In the genomic region with DNA sequence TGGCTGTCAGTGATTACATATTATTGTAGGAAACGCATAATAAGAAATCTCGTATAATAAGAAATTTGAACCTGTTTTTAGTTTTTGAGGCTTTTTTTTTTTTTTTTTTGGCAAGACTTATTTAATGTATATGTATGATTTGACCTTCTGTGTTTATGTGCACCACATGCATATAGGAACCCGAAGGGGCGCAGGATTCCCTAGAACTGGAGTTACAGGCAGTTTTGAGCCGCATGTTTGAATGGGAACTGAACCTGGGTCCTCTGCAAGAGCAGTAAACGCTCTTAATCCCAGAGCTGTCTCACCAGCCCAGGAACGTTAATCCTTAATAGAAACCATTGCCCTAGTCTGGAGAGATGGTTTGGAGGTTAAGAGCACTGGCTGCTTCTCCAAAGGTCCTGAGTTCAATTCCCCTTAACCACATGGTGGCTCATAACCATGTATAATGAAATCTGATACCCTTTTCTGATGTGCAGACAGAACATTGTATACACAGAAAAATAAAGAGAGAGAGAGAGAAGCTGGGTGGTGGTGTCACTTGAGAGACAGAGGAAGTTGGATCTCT, we compare ENCODE assay signal across 8 mouse cellular contexts. TPM values are rescaled to one million over a fixed set of nuclear protein-coding genes. Genes with fewer than 3 reads are reported as not detected.
A peak's percentile ranks its signal among the peaks of the same experiment; 100 is the strongest.
DNase-seq lines count a peak whose midpoint lies in the region; ATAC-seq lines count a peak whose summit lies in the region.

No protein-coding gene starts in this region.

- H3K9me3 ChIP-seq in lung, embryonic 15.5 days: no peaks in the 10 kb centered on the region
- no peaks in the 10 kb centered on the region for H3K9me3 ChIP-seq in embryonic facial prominence, embryonic 11.5 days (replicated peaks; ENCODE audit: control insufficient read depth, low read length)
- no peaks in the 10 kb centered on the region for H3K9me3 ChIP-seq in limb, embryonic 10.5 days (replicated peaks)

- peaks cover 18% of the 10 kb centered on the region for H3K4me1 ChIP-seq in lung, embryonic 15.5 days
- no peaks in the 10 kb centered on the region for H3K4me1 ChIP-seq in embryonic facial prominence, embryonic 11.5 days (ENCODE audit: control insufficient read depth, insufficient read depth, low read length)
- peaks cover 14% of the 10 kb centered on the region for H3K4me1 ChIP-seq in limb, embryonic 10.5 days

- no peak for ATAC-seq in lung, embryonic 15.5 days (ENCODE audit: borderline replicate concordance, extremely low read depth, low FRiP score, low TSS enrichment)
- no peak for ATAC-seq in embryonic facial prominence, embryonic 11.5 days (replicated peaks; ENCODE audit: insufficient number of reproducible peaks, low FRiP score, low TSS enrichment, low read depth)

- H3K4me3 ChIP-seq in lung, embryonic 15.5 days: peak overlapping the region; percentile 87
- peak overlapping the region; percentile 63 for H3K4me3 ChIP-seq in embryonic facial prominence, embryonic 11.5 days (ENCODE audit: low read depth, low read length)
- H3K4me3 ChIP-seq in limb, embryonic 10.5 days: peak overlapping the region; percentile 91

- no peak overlapping the region for H3K27ac ChIP-seq in lung, embryonic 15.5 days
- peak overlapping the region; percentile 35; the same call in 1 of the 2 replicates for H3K27ac ChIP-seq in embryonic facial prominence, embryonic 11.5 days (replicated peaks; ENCODE audit: low read depth, low read length)
- H3K27ac ChIP-seq in limb, embryonic 10.5 days: peak overlapping the region; percentile 90

- no peaks in the 10 kb centered on the region for H3K27me3 ChIP-seq in lung, embryonic 15.5 days
- no peaks in the 10 kb centered on the region for H3K27me3 ChIP-seq in embryonic facial prominence, embryonic 11.5 days (ENCODE audit: control insufficient read depth, insufficient read depth, low read length)
- no peaks in the 10 kb centered on the region for H3K27me3 ChIP-seq in limb, embryonic 10.5 days (ENCODE audit: low read depth, poor library complexity, severe bottlenecking)

- no peak for DNase-seq in lung, postnatal 10 days
- DNase-seq in embryonic facial prominence, embryonic 11.5 days (ENCODE audit: low spot score): peak; percentile 8
- peak; percentile 38 for DNase-seq in limb, embryonic 10.5 days (ENCODE audit: low spot score)
- DNase-seq in retina, embryonic 14.5 days (ENCODE audit: low spot score): peak; percentile 23
- no peak for DNase-seq in layer of hippocampus, postnatal 36 days
- DNase-seq in cerebellum, postnatal 25 days: no peak
- no peak for DNase-seq in testis, postnatal 14 days (ENCODE audit: low spot score)

- peak overlapping the region; percentile 79 for H3K9ac ChIP-seq in lung, embryonic 15.5 days
- H3K9ac ChIP-seq in embryonic facial prominence, embryonic 11.5 days (replicated peaks; ENCODE audit: low read length): peak overlapping the region; percentile 85

- 4% methylated on average over 7 of the region's 7 CpGs for WGBS in lung, embryonic 15.5 days
- WGBS in embryonic facial prominence, embryonic 11.5 days: 10% methylated on average over 7 of the region's 7 CpGs
- 6% methylated on average over 7 of the region's 7 CpGs for WGBS in limb, embryonic 10.5 days

- H3K36me3 ChIP-seq in lung, embryonic 15.5 days: peaks cover 5% of the 10 kb centered on the region
- H3K36me3 ChIP-seq in embryonic facial prominence, embryonic 11.5 days (replicated peaks; ENCODE audit: control insufficient read depth, insufficient read depth, low read depth, low read length): no peaks in the 10 kb centered on the region
- H3K36me3 ChIP-seq in limb, embryonic 10.5 days: peaks cover 34% of the 10 kb centered on the region

- peak overlapping the region; percentile 69 for H3K4me2 ChIP-seq in lung, embryonic 15.5 days
- H3K4me2 ChIP-seq in embryonic facial prominence, embryonic 11.5 days (ENCODE audit: low read depth, low read length): peak overlapping the region; percentile 47

RNA-seq across cellular contexts. Expression of gene Fancd2, which starts 0.4 kb away (rescaled TPM):
- polyA plus RNA-seq in lung, embryonic 15.5 days (2015; fragmentation: Nextera tagmentation; extraction: Ambion mirVana): 13.3 and 14.6 TPM in 2 replicates
- polyA plus RNA-seq in embryonic facial prominence, embryonic 11.5 days (2014; fragmentation: Nextera tagmentation; extraction: Ambion mirVana): 14.6 and 17.7 TPM in 2 replicates
- 21.6 and 21.9 TPM in 2 replicates for polyA plus RNA-seq in limb, embryonic 10.5 days (2016; fragmentation: Nextera tagmentation; extraction: Ambion mirVana)
- 1 to 10 TPM; 1.9 to 2.5 TPM for total RNA-seq in layer of hippocampus, postnatal 36 days (2021)

RNA-seq across cellular contexts. Expression of gene Emc3, which starts 0.5 kb away (rescaled TPM):
- 101 and 103 TPM in 2 replicates for polyA plus RNA-seq in lung, embryonic 15.5 days (2015; fragmentation: Nextera tagmentation; extraction: Ambion mirVana)
- 83.2 and 85.8 TPM in 2 replicates for polyA plus RNA-seq in embryonic facial prominence, embryonic 11.5 days (2014; fragmentation: Nextera tagmentation; extraction: Ambion mirVana)
- polyA plus RNA-seq in limb, embryonic 10.5 days (2016; fragmentation: Nextera tagmentation; extraction: Ambion mirVana): 75.8 and 75.9 TPM in 2 replicates
- 10 to 100 TPM; 75.1 to 82.0 TPM for total RNA-seq in layer of hippocampus, postnatal 36 days (2021)

RNA-seq across cellular contexts. Expression of gene Prrt3, which starts 30.2 kb away (rescaled TPM):
- polyA plus RNA-seq in lung, embryonic 15.5 days (2015; fragmentation: Nextera tagmentation; extraction: Ambion mirVana): 0.17 and 0.21 TPM in 2 replicates
- polyA plus RNA-seq in embryonic facial prominence, embryonic 11.5 days (2014; fragmentation: Nextera tagmentation; extraction: Ambion mirVana): 0.90 and 1.3 TPM in 2 replicates
- polyA plus RNA-seq in limb, embryonic 10.5 days (2016; fragmentation: Nextera tagmentation; extraction: Ambion mirVana): 0.60 and 0.73 TPM in 2 replicates
- 10 to 100 TPM; 52.8 to 54.1 TPM for total RNA-seq in layer of hippocampus, postnatal 36 days (2021)

RNA-seq across cellular contexts. Expression of gene Creld1, which starts 48.8 kb away (rescaled TPM):
- polyA plus RNA-seq in lung, embryonic 15.5 days (2015; fragmentation: Nextera tagmentation; extraction: Ambion mirVana): 33.1 and 36.3 TPM in 2 replicates
- 13.1 and 16.2 TPM in 2 replicates for polyA plus RNA-seq in embryonic facial prominence, embryonic 11.5 days (2014; fragmentation: Nextera tagmentation; extraction: Ambion mirVana)
- polyA plus RNA-seq in limb, embryonic 10.5 days (2016; fragmentation: Nextera tagmentation; extraction: Ambion mirVana): 16.2 and 17.4 TPM in 2 replicates
- 100 to 1,000 TPM; 122 to 133 TPM for total RNA-seq in layer of hippocampus, postnatal 36 days (2021)

Comparison
In these comparisons a context has a peak if more than half of its experiments do, and no peak if none do; other contexts are left out.
1. DNase-seq: peak in embryonic facial prominence, embryonic 11.5 days (single experiment), limb, embryonic 10.5 days (single experiment) and retina, embryonic 14.5 days (single experiment); none in lung, postnatal 10 days (single experiment), layer of hippocampus, postnatal 36 days (0 of 2), cerebellum, postnatal 25 days (0 of 2) and testis, postnatal 14 days (single experiment).
2. Peak in every context shown above with its lines, with median percentiles within 50 percentile points of each other: H3K4me3 ChIP-seq.